Mouse (Mus musculus) thymus, adult 2 months (tissue): ENCODE measurements around the gene Qrfpr.

ENCODE experiments used
- CTCF ChIP-seq: fragments of 200-500 bp; IDR thresholded peaks from 2 replicates; pipeline ENCODE4 v1.5.1; 2012; ENCODE audit warnings: mild to moderate bottlenecking, control low read depth, low read length, moderate library complexity, borderline replicate concordance; ENCODE audit not compliant: control insufficient read depth, poor library complexity, insufficient read depth; ENCODE audit errors: extremely low read depth
- POLR2A ChIP-seq: fragments of 200-500 bp; IDR thresholded peaks from 2 replicates; pipeline ENCODE4 v1.6.1; 2012; ENCODE audit warnings: mild to moderate bottlenecking, low read length, control low read depth, moderate library complexity; ENCODE audit not compliant: control insufficient read depth, poor library complexity, insufficient read depth; ENCODE audit errors: extremely low read depth

DNA sequence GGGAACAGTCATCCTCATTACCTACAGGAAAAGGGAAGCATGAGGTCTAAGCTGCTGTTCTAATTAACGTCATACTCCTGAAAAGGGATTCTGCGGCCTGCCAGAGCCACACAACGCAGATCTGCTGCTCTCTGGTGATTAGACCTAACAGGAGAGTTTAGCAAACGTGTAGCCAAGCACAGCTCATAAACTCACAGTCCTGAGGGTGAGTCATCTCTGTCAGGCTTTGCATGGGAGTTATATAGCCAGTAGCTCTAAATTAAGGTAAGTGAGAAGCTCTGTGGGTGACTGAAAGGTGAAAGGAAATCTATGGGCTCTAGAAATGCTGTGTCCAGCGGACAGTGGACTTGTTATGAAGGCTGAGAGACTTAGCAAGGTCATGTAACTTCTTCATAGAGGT, 28.5 kb upstream of the Qrfpr start:
- TF ChIP-seq CTCF (no peak), POLR2A (no peak)
